Mouse (Mus musculus): ENCODE results near the gene Wdr37. TPM values are rescaled to one million over a fixed set of nuclear protein-coding genes. Genes with fewer than 3 reads are reported as not detected.

Gene Wdr37
- total RNA-seq, 4 experiments from 2014 or later, result 98.1 to 116 (median 109) TPM

- no peak for DNase-seq (ENCODE audit: low spot score in 2 of 2)
Observed at GRCm38 (mm10) chr13:8760940-8761339, 110.8 kb downstream of the Wdr37 start.

Small RNAs within 50 kb of the gene (microRNA-seq; reads per million reads assigned to microRNA genes)
- 0 reads per million in 2 experiments for gene Gm22750

Other genes starting within 250 kb of the Wdr37 start
- gene Idi1, start 13.6 kb upstream of the Wdr37 start, total RNA-seq (2022), result 10 to 100 TPM; 34.4 to 41.1 (median 37.2) TPM
- under 1 TPM in 1 of 4 experiments, not detected in 3; 0.59 TPM for gene Gm9745, start 76.3 kb upstream of the Wdr37 start, total RNA-seq (2022)
- gene Idi2, start 81.0 kb upstream of the Wdr37 start, total RNA-seq (2022), result not detected
- gene Gtpbp4, start 124.2 kb upstream of the Wdr37 start, total RNA-seq (2022), result 10 to 100 TPM; 38.0 to 44.3 (median 41.4) TPM
- gene Larp4b, start 222.0 kb upstream of the Wdr37 start, total RNA-seq (2022), result 10 to 100 TPM; 69.5 to 73.6 (median 71.9) TPM

All from left cerebral cortex, adult 8-10 months (tissue).